Mouse (Mus musculus): ENCODE data around the gene Frmd4a.
"Not testable (repeated sequence)": the region's sequence is repeated elsewhere in the genome, so short reads cannot be mapped to it uniquely, and the experiment has no call there.

Frmd4a gene

DNA sequence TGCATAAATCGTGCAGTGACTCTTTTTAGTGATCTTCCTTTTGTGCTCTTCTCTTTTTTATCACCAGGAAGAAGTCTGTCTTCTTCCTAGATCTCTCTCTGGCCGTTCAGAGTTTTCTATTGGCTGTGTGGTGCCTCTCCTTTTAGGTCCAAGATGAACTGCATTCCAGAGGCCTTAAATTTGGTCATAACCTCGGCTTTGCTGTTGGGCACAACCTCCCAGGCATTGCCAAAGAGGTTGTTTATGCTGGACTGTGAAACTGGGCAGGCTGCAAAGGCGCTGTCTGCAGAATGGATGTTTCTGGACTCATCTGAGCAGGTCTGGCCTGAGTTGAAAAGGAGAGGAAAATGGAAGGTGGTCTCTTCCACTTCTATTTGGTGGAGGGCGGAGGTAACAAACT is 560.8 kb downstream of the Frmd4a start:
- no peak for DNase-seq (ENCODE audit: low read depth, low spot score)

DNA sequence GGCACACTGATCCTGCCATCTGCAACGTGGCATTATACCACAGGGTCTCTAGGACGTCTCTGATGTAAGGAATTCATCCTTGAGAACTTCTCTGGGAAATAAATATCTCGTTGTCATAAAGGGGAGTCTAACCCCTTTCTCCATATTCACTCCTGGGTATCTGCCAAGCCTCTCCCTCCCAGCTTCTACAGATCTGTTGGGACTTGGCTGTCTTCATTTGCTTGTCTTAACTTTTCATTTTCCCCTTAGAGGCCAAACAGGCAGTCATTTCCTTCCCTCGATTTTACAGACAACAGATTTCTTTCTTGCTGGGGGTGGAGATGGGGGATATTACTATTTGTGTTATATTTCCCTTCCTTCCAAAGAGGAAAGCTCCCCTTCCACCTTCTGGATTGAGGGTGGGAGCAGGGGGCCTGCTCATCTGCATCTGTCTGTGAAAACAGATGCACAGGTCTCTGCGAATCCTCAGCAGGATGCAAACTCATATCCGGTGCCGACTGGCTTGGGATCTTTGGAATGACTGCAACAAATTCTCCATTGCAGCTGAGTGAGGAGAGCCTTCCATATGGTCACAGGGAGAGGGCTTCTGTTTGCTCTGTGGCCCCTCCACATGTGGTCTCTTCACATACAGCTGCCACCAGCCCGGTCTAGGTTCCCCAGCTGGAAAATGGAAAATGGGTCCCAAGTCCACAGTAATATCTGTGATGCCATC is 562.0 kb downstream of the Frmd4a start:
- DNase-seq (ENCODE audit: low read depth, low spot score), result no peak

GRCm38 (mm10) chr2:4580666-4581065 is 563.1 kb downstream of the Frmd4a start:
- DNase-seq (ENCODE audit: low read depth, low spot score), result no peak

DNA sequence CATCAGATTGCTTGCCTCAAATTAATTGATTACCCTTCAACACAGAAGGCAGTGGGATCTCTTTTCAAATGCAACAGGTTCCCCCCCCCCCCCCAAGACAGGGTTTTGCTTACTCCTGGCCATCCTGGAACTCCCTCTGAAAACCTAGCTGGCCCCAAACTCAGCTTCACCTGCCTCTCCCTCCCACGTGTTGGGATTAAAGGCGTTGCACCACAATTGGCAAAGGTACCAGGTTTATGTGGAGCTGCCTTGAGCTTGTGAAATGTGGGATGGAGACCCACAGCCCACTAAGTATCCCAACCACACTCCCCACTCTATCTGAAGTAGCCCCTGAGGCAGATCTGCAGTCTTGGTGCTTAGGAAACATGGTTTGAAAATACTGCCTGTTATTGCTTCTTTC is 565.4 kb downstream of the Frmd4a start:
- no peak for DNase-seq (ENCODE audit: low read depth, low spot score)

DNA sequence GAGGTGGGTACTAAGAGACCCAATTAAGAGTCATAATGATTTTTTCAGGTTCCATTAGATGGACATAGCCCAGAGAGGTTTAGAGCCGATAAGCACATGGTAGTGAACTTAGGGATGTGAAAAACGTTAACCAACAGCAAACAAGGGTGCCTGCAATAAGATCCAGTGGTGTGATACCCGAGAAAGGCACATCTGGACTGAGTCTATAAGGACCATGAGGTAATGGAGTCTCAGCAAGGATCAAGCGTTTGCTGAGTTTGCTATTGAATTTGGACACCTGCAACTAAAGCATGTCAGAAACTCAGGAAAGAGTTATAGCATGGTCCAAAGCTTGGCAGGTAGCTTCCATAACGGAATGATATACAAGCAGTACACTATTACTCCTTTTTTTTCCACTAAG is 566.7 kb downstream of the Frmd4a start:
- no peak for DNase-seq (ENCODE audit: low read depth, low spot score)

GRCm38 (mm10) chr2:4586245-4586644 is 568.7 kb downstream of the Frmd4a start:
- DNase-seq (ENCODE audit: low read depth, low spot score), result no peak

DNA sequence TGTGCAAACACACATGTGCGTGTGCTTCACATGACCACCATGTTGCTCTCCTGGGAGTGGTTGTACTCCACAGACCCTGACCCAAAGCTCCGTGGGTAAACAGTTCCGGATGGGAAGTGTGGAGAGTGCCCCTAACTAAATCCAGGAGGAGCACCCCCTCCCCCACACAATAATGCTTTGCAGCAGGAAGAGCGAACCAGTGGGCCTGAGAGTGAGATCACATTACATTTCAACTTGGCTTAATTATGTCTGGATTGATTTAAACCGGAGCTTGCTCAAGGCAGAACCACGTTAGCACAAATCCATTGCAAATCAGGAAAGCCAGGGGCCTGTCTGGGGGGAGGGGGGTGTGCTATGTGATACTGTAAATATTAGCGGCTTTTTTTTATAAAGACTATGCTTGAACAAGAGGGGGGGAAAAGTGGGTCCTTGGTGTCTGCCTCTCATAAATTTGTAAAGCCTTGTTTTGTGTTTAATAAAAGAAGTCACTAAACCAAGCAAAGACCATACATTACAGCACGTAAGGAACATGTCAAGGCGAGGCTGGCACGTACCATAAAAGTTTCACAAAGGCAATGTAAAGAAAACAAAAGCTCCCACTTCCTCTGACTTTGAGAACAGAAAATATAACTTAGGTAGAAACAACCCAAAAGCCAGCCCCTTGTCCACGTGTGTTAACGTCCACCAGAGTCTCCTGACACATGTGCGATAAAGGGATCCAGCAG is 570.3 kb downstream of the Frmd4a start:
- DNase-seq (ENCODE audit: low read depth, low spot score), result no peak

DNA sequence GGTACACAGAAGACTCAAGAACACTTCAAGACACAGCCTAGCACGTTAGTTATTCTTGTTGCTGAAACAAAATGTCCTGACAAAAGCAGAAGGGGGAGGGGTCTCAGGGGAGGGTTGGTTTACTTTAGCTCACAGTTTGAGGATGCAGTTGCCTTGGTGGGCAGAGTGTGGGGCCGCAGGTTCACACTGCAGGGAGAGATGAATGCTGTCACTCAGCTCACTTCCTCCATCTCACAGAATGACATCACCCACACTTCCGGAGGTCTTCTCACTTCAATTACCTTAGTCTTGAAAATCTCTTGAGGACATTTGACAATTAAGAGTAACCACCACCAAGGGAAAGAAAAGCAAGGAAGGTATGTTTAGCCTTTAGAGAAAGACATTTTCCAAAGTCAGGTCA is 574.1 kb downstream of the Frmd4a start:
- DNase-seq (ENCODE audit: low read depth, low spot score), result no peak

DNA sequence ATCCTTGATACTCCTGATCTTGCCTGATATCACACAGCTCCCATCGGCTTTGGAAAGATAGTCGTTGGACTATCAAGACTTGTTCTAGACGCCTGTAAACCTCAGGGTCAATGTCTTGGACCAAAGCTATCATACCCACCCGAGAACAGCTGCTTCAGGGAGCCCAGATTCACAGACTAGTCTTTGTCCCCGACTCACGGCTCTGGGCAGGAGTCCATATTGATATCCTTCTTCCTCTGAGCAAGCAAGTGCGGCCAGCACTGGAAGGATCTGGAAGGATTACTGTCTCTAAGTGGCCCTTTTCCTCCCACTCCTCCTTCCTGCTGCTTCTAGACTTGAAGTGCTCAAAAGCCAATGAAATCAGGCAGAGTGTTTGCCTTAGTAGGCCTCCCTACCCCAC is 575.1 kb downstream of the Frmd4a start:
- DNase-seq (ENCODE audit: low read depth, low spot score), result no peak

GRCm38 (mm10) chr2:4593433-4593832 is 575.9 kb downstream of the Frmd4a start:
- no peak for DNase-seq (ENCODE audit: low read depth, low spot score)

- DNase-seq (ENCODE audit: low read depth, low spot score), result no peak
These were observed 576.4 kb downstream of the Frmd4a start for GRCm38 (mm10) chr2:4593878-4594387.

- no peak for DNase-seq (ENCODE audit: low read depth, low spot score)
These were observed 579.5 kb downstream of the Frmd4a start for GRCm38 (mm10) chr2:4596992-4597391.

- DNase-seq (ENCODE audit: low read depth, low spot score), result peak; percentile 49
These were observed 583.7 kb downstream of the Frmd4a start for GRCm38 (mm10) chr2:4601034-4601890.

DNA sequence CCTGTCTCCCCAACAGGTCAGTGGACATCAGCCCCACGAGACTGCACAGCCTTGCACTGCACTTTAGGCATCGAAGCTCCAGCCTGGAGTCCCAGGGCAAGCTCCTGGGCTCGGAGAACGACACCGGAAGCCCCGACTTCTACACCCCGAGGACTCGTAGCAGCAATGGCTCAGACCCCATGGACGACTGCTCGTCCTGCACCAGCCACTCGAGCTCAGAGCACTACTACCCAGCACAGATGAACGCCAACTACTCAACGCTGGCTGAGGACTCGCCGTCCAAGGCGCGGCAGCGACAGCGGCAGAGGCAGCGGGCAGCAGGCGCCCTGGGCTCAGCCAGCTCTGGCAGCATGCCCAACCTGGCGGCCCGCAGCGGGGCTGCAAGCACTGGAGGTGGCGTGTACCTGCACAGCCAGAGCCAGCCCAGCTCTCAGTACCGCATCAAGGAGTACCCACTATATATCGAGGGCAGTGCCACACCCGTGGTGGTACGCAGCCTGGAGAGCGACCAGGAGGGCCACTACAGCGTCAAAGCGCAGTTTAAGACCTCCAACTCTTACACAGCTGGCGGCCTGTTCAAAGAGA is 585.9 kb downstream of the Frmd4a start:
- no peak for DNase-seq (ENCODE audit: low read depth, low spot score)

GRCm38 (mm10) chr2:4606559-4606958 is 589.0 kb downstream of the Frmd4a start:
- DNase-seq (ENCODE audit: low read depth, low spot score), result no peak

DNA sequence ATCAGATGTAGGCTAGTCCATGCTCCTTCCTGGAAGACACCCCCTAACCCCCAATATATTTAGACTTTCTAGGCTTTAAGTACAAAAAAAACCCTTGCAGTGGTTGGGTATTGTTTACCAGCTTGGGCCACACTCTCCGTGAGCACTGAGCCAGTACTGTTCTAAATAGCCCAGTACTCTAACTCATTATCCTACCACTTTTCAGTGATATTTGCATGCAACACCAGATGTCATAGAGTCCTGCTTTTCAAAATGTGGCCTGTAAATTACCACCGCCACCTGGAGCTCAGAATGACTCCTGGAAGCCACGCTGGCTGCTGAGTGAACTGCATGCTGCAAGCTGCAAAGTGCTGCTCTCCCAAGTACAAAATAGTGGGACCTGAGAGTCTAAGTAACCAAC is 590.7 kb downstream of the Frmd4a start:
- no peak for DNase-seq (ENCODE audit: low read depth, low spot score)

GRCm38 (mm10) chr2:4609433-4609832 is 591.9 kb downstream of the Frmd4a start:
- DNase-seq (ENCODE audit: low read depth, low spot score), result no peak

- DNase-seq (ENCODE audit: low read depth, low spot score), result no peak
These were observed 593.8 kb downstream of the Frmd4a start for GRCm38 (mm10) chr2:4611295-4611694.

DNA sequence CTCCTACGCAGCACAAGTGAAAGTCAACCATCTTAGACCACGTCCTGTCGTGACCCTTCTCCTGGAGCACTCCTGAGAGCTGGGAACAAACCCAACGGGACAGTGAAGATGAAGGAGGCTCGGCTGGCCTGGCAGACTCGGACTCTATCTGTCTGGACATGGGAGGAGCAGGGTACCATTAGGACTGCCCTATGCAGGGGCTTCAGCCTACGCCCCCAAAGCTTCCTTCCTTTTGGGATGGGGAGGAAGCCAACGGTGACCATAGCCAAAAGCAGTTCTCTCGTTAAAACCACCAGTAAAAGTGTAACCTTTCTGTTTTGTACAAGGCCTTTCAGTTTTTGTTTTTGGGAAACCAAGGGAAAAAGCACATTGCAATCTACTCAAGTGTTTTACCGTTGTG is 594.2 kb downstream of the Frmd4a start:
- no peak for DNase-seq (ENCODE audit: low read depth, low spot score)

- DNase-seq (ENCODE audit: low read depth, low spot score), result not testable (repeated sequence)
These were observed 596.9 kb downstream of the Frmd4a start for GRCm38 (mm10) chr2:4614276-4614929.

DNA sequence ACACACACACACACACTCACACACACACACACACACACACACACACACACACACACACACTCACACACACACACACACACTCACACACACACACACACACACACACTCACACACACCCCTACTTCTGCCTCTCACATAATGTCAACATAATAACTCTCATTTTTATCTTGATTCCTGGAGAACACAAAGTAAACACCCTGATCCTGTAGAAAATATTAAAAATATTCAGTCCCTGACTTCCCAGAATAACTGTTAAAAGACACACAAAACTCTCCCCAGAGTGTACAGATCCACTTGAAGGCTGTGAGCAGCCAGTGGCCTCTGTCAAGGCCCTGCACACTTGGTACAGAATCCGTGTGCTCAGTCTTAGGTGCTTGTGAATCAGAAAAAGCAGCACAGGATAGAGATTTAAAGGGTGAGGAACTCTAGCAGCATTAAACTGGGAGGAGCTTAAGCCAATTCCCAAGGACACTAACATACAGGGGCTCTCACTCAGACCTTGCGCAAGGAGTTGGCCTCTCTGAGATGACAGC is 597.6 kb downstream of the Frmd4a start:
- no peak for DNase-seq (ENCODE audit: low read depth, low spot score)

All from brain, embryonic 18.5 days (tissue).